Comparison of ENCODE assay signal across 8 mouse cellular contexts in the genomic region with DNA sequence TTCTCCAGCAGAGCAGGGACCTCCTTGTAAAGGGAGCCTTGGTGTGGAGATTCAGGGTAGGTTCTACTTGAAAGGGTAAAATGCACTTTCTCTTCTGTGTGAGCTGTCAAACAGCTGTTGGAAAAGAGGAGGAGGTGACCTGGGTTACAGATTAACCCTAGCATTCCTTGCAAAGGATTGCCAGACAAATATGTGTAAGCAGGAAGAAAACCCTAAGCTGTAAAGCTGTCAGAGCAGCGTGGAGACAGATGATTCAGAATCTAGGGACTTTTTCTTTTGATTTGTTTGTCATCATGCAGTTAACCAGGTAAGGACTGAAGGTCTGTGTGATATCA. TPM values are rescaled to one million over a fixed set of nuclear protein-coding genes. Genes with fewer than 3 reads are reported as not detected.
DNase-seq lines count a peak whose midpoint lies in the region; ATAC-seq and TF ChIP-seq lines count a peak whose summit lies in the region.
"Had no signal": no experiment of that assay in that cellular context is flagged by ENCODE, and none has a peak within 500 bp of the region (broad histone marks: within the 10 kb centered on the region; RNA-seq: fewer than 3 reads in every experiment).

No protein-coding gene starts in this region.

- 0% methylated on average over 1 of the region's 1 CpGs for WGBS in lung, postnatal 0 days
- WGBS in hindbrain, embryonic 13.5 days, result 5% methylated on average over 1 of the region's 1 CpGs
- WGBS in liver, embryonic 13.5 days (ENCODE audit: insufficient replicate concordance), result 7% methylated on average over 1 of the region's 1 CpGs

- no peaks in the 10 kb centered on the region for H3K4me1 ChIP-seq in lung, postnatal 0 days (ENCODE audit: insufficient read depth, low read depth, low read length)
- peaks cover 23% of the 10 kb centered on the region for H3K4me1 ChIP-seq in hindbrain, embryonic 13.5 days (replicated peaks)
- no peaks in the 10 kb centered on the region for H3K4me1 ChIP-seq in liver, embryonic 13.5 days (replicated peaks)

- no peak for TF ChIP-seq CTCF in lung, postnatal 0 days (IDR thresholded peaks at IDR 0.05)

- no peak overlapping the region for H3K27ac ChIP-seq in lung, postnatal 0 days (ENCODE audit: low read length)
- H3K27ac ChIP-seq in hindbrain, embryonic 13.5 days, result no peak overlapping the region
- H3K27ac ChIP-seq in liver, embryonic 13.5 days, result no peak overlapping the region

- no peaks in the 10 kb centered on the region for H3K27me3 ChIP-seq in lung, postnatal 0 days (replicated peaks; ENCODE audit: insufficient read depth, low read length)
- peaks cover 19% of the 10 kb centered on the region for H3K27me3 ChIP-seq in hindbrain, embryonic 13.5 days
- H3K27me3 ChIP-seq in liver, embryonic 13.5 days, result peaks cover 32% of the 10 kb centered on the region

- no peak overlapping the region for H3K4me3 ChIP-seq in lung, postnatal 0 days (ENCODE audit: low read depth, low read length)
- peak overlapping the region; percentile 61 for H3K4me3 ChIP-seq in hindbrain, embryonic 13.5 days
- H3K4me3 ChIP-seq in liver, embryonic 13.5 days (replicated peaks), result no peak overlapping the region; the same call in 1 of the 2 replicates

- H3K4me2 ChIP-seq in lung, postnatal 0 days (replicated peaks; ENCODE audit: low read depth, low read length), result peak overlapping the region; percentile 53; the same call in 1 of the 2 replicates
- H3K4me2 ChIP-seq in hindbrain, embryonic 13.5 days, result peak overlapping the region; percentile 90
- H3K4me2 ChIP-seq in liver, embryonic 13.5 days, result peak overlapping the region; percentile 50

- no peak overlapping the region for H3K9ac ChIP-seq in lung, postnatal 0 days (replicated peaks; ENCODE audit: low read depth)
- peak overlapping the region; percentile 77; the same call in 1 of the 2 replicates for H3K9ac ChIP-seq in hindbrain, embryonic 13.5 days
- no peak overlapping the region for H3K9ac ChIP-seq in liver, embryonic 13.5 days

- ATAC-seq in lung, postnatal 0 days, result no peak
- no peak for ATAC-seq in hindbrain, embryonic 13.5 days (ENCODE audit: low FRiP score)
- no peak for ATAC-seq in liver, embryonic 13.5 days (ENCODE audit: low read depth)

- no peaks in the 10 kb centered on the region for H3K9me3 ChIP-seq in lung, postnatal 0 days (ENCODE audit: low read length)
- H3K9me3 ChIP-seq in hindbrain, embryonic 13.5 days, result no peaks in the 10 kb centered on the region
- H3K9me3 ChIP-seq in liver, embryonic 13.5 days (replicated peaks), result no peaks in the 10 kb centered on the region

- H3K36me3 ChIP-seq in lung, postnatal 0 days (ENCODE audit: insufficient read depth, low read length), result no peaks in the 10 kb centered on the region
- no peaks in the 10 kb centered on the region for H3K36me3 ChIP-seq in hindbrain, embryonic 13.5 days
- no peaks in the 10 kb centered on the region for H3K36me3 ChIP-seq in liver, embryonic 13.5 days

- no peak for DNase-seq in lung, postnatal 0 days (ENCODE audit: low spot score)
- no peak for DNase-seq in lung, postnatal 14 days
- DNase-seq in liver, embryonic 13.5 days, result no peak
- peak; percentile 15 for DNase-seq in yolk sac, embryonic 10.5 days (ENCODE audit: low spot score)
- DNase-seq in retina, postnatal 1 day, result no peak
- DNase-seq in gastrocnemius, postnatal 36 days, result no peak
- DNase-seq: thymus, adult 18-20 months had no signal

- intact Hi-C loops in gastrocnemius, postnatal 36 days (cut with DNase I), result no loop called here

- no peak for TF ChIP-seq EP300 in lung, postnatal 0 days (IDR thresholded peaks at IDR 0.05)

RNA-seq across cellular contexts. Expression of a gene that starts 4.2 kb away (rescaled TPM):
- polyA plus RNA-seq in lung, postnatal 0 days (2015; fragmentation: Nextera tagmentation; extraction: Ambion mirVana), result not detected in 2 replicates
- polyA plus RNA-seq in hindbrain, embryonic 13.5 days (2015; fragmentation: Nextera tagmentation; extraction: Ambion mirVana), result 17.9 and 19.7 TPM in 2 replicates
- polyA plus RNA-seq in liver, embryonic 13.5 days (2015; fragmentation: Nextera tagmentation; extraction: Ambion mirVana), result 0.03 and 0.05 TPM in 2 replicates
- total RNA-seq in gastrocnemius, postnatal 36 days (2021), result not detected

Comparison
In these comparisons a context has a peak if more than half of its experiments do, and no peak if none do; other contexts are left out.
1. RNA of a gene that starts 4.2 kb away (polyA plus RNA-seq): 17.9 to 19.7 TPM in hindbrain, embryonic 13.5 days; 0.03 to 0.05 TPM in liver, embryonic 13.5 days and not detected in lung, postnatal 0 days; every median in the first group is over 10 times any median in the second.
2. Peak in every context shown above with its lines, with median percentiles within 50 percentile points of each other: H3K4me2 ChIP-seq.